Mouse (Mus musculus) adrenal gland, postnatal 36 days (tissue): ENCODE measurements around the gene Zfp429. TPM values are rescaled to one million over a fixed set of nuclear protein-coding genes. Genes with fewer than 3 reads are reported as not detected.
"Not testable (repeated sequence)": the region's sequence is repeated elsewhere in the genome, so short reads cannot be mapped to it uniquely, and the experiment has no call there.

Experiments used
- DNase-seq, 2 experiments: peaks; one replicate each; pipeline ENCODE4 v3.0.0; 2021; ENCODE audit warnings: mixed read lengths in 1 of 2
- long read RNA-seq, 2 experiments: library from polyadenylated mRNA; stranded (forward); transcript quantifications; one replicate each; pipeline ENCODE4 v2.0.0; 2021; ENCODE audit warnings: borderline sequencing depth in 2 of 2
- total RNA-seq, 2 experiments: library from RNA; stranded (reverse); gene quantifications; 2 replicates each; pipeline ENCODE4 v1.2.3; 2021

The Zfp429 gene
- total RNA-seq: 1 to 10 TPM; 4.5 to 4.8 TPM
- long read RNA-seq, experiment 1, partial matches to known transcripts: 0 of 1 reads
- long read RNA-seq, experiment 1, other reads (novel, unspliced or antisense): 0 of 1 reads
- long read RNA-seq, experiment 2, partial matches to known transcripts: 0 of 1 reads
- long read RNA-seq, experiment 2, other reads (novel, unspliced or antisense): 0 of 1 reads

- peak; percentile 73 to 81 for DNase-seq
Measured at GRCm38 (mm10) chr13:67399183-67399903, at the start of gene Zfp429. Gene Zfp429 (minus strand): TSS chr13:67399819.

GRCm38 (mm10) chr13:67437095-67437494, 37.5 kb upstream of the Zfp429 start:
- not testable (repeated sequence) for DNase-seq

GRCm38 (mm10) chr13:67428116-67428515, 28.5 kb upstream of the Zfp429 start:
- peak; percentile 75 to 80 for DNase-seq

- not testable (repeated sequence) for DNase-seq
Measured at GRCm38 (mm10) chr13:67425699-67426098, 26.1 kb upstream of the Zfp429 start.

- DNase-seq: not testable (repeated sequence)
Measured at GRCm38 (mm10) chr13:67422532-67422931, 22.9 kb upstream of the Zfp429 start.

GRCm38 (mm10) chr13:67421207-67421857, 21.7 kb upstream of the Zfp429 start, which contains the start of gene Zfp459:
Gene Zfp459 (minus strand): TSS chr13:67421418.
- DNase-seq: peak; percentile 43 to 51

- no peak for DNase-seq
Measured at GRCm38 (mm10) chr13:67420558-67421206, 21.1 kb upstream of the Zfp429 start.

GRCm38 (mm10) chr13:67416811-67417210, 17.2 kb upstream of the Zfp429 start:
- DNase-seq: no peak

GRCm38 (mm10) chr13:67415759-67416158, 16.1 kb upstream of the Zfp429 start:
- no peak for DNase-seq

- peak in 1 of 2 experiments; percentile 2 for DNase-seq
Measured at GRCm38 (mm10) chr13:67413634-67414033, 14.0 kb upstream of the Zfp429 start.

GRCm38 (mm10) chr13:67376255-67376654, 23.4 kb downstream of the Zfp429 start:
- DNase-seq: not testable (repeated sequence)

- DNase-seq: peak; percentile 76 to 83
Measured at GRCm38 (mm10) chr13:67375050-67375911, 24.3 kb downstream of the Zfp429 start, which contains the start of the genes Gm28041 and Zfp456. Gene Gm28041 (minus strand): TSS chr13:67375733. Gene Zfp456 (minus strand): TSS chr13:67375810.

- peak; percentile 90 to 92 for DNase-seq
Measured at GRCm38 (mm10) chr13:67360131-67360744, 39.4 kb downstream of the Zfp429 start, which contains the start of the genes Gm28044 and Zfp953. Gene Gm28044 (minus strand): TSS chr13:67360536. Gene Zfp953 (minus strand): TSS chr13:67360605.

- no peak for DNase-seq
Measured at GRCm38 (mm10) chr13:67351854-67352253, 47.8 kb downstream of the Zfp429 start.

- DNase-seq: no peak
Measured at GRCm38 (mm10) chr13:67343422-67343821, 56.2 kb downstream of the Zfp429 start.

Other genes starting within 250 kb of the Zfp429 start
- 1 to 10 TPM; 5.2 to 6.0 TPM for gene Rsl1, start 226.6 kb downstream of the Zfp429 start, total RNA-seq
- gene Zfp455, start 205.3 kb downstream of the Zfp429 start, total RNA-seq: 1 to 10 TPM; 1.4 to 2.9 TPM
- gene Zfp458, start 121.4 kb downstream of the Zfp429 start, total RNA-seq: 1 to 10 TPM; 2.9 to 3.9 TPM
- gene Zfp457, start 93.3 kb downstream of the Zfp429 start, total RNA-seq: 1 to 10 TPM; 2.4 to 3.7 TPM
- gene Zfp595, start 67.2 kb downstream of the Zfp429 start, total RNA-seq: 1 to 10 TPM; 4.1 to 4.6 TPM
- gene Gm28044, start 39.3 kb downstream of the Zfp429 start, total RNA-seq: 1 to 10 TPM; 1.3 to 2.5 TPM
- gene Zfp953, start 39.2 kb downstream of the Zfp429 start, total RNA-seq: 1 to 10 TPM; 2.2 to 2.8 TPM
- gene Gm28041, start 24.1 kb downstream of the Zfp429 start, total RNA-seq: 1 to 10 TPM; 2.4 to 3.0 TPM
- gene Zfp456, start 24.0 kb downstream of the Zfp429 start, total RNA-seq: 1 to 10 TPM; 1.3 to 1.7 TPM
- gene Zfp459, start 21.6 kb upstream of the Zfp429 start, total RNA-seq: 1 to 10 TPM in 1 of 2 experiments, under 1 TPM in 1; 0.79 to 1.7 TPM
- gene Zfp874a, start 51.8 kb upstream of the Zfp429 start, total RNA-seq: 10 to 100 TPM; 18.1 to 19.9 TPM
- gene Zfp874b, start 84.4 kb upstream of the Zfp429 start, total RNA-seq: 10 to 100 TPM; 17.1 to 20.0 TPM
- 10 to 100 TPM in 1 of 2 experiments, 1 to 10 TPM in 1; 7.9 to 10.5 TPM for gene Zfp58, start 100.7 kb upstream of the Zfp429 start, total RNA-seq
- not detected for gene Gm26965, start 126.3 kb upstream of the Zfp429 start, total RNA-seq
- gene Zfp87, start 126.4 kb upstream of the Zfp429 start, total RNA-seq: 10 to 100 TPM; 22.0 to 23.3 TPM
- gene Zfp748, start 154.0 kb upstream of the Zfp429 start, total RNA-seq: 10 to 100 TPM in 1 of 2 experiments, 1 to 10 TPM in 1; 8.3 to 10.2 TPM
- 1 to 10 TPM; 7.5 to 7.7 TPM for gene Zfp729b, start 209.9 kb upstream of the Zfp429 start, total RNA-seq
- 1 to 10 TPM; 1.0 to 1.9 TPM for gene Gm49345, start 237.9 kb upstream of the Zfp429 start, total RNA-seq
- 1 to 10 TPM; 5.8 to 7.5 TPM for gene Zfp729a, start 238.0 kb upstream of the Zfp429 start, total RNA-seq